Mouse (Mus musculus) R1 (cell line): ENCODE data around the gene Cux2.

Experiments
- DNase-seq: peaks from one replicate; pipeline ENCODE4 v3.0.0-alpha.2; 2018; ENCODE audit warnings: low read depth, low spot score

Cux2 gene

GRCm38 (mm10) chr5:121838341-121839127, 211.4 kb downstream of the Cux2 start:
- DNase-seq: peak; percentile 83

GRCm38 (mm10) chr5:121837441-121838340, 212.2 kb downstream of the Cux2 start, which contains the start of gene Sh2b3:
Gene Sh2b3 (minus strand): TSS chr5:121837646.
- DNase-seq: peak; percentile 94

GRCm38 (mm10) chr5:121836692-121837415, 213.0 kb downstream of the Cux2 start:
- DNase-seq: peak; percentile 95

GRCm38 (mm10) chr5:121835949-121836691, 213.8 kb downstream of the Cux2 start:
- no peak for DNase-seq

- DNase-seq: no peak
These were observed 214.7 kb downstream of the Cux2 start for GRCm38 (mm10) chr5:121834991-121835747.

DNA sequence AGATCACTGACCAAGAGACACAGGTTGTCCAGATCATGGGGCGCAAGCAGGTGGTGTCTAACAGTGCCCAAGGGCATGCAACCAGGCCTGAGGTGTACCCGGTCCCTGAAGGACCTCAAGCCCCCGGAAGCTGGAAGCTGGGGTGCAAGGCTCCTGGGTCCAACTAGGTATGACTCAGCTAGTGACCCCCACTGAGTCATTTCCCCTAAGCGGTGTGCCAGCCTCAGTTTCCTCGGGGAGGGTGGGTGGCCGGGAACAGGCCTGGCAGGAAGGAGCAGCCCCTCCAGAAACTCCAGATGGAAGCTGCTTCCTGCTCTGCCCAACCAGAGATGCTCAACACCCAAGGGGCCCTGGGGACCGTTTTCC, 215.7 kb downstream of the Cux2 start:
- DNase-seq: no peak

- no peak for DNase-seq
These were observed 216.2 kb downstream of the Cux2 start for GRCm38 (mm10) chr5:121833572-121834240.

GRCm38 (mm10) chr5:121833159-121833558, 216.7 kb downstream of the Cux2 start:
- no peak for DNase-seq

- no peak for DNase-seq
These were observed 217.3 kb downstream of the Cux2 start for GRCm38 (mm10) chr5:121832376-121833155.

DNA sequence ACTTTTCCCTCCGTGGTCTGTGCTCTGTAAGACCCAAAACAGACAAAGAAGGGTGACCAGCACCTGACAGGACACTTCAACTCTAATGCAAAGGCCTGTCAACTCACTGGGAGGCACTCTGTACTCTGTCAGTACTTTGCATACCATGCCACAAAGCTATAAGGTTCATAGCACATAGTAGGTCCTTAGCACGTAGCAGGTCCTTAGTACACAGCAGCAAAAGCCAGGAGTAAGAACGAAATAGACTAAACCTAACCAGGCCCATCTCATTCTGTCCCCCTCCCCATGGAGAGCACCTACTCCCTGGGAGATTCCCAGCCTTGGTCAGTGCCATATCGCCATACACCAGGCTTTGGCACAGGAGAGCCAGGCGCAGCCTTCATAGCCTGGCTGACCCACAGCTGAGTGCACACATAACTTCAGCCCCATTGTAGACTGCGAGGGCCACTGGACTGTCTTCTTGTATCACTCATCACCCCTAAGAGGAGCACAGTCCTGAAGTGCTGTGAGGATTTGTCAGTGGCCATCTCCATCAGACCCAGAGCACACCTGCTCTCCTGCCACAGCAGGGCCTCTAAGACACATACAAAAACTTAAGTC, 218.8 kb downstream of the Cux2 start:
- no peak for DNase-seq

DNA sequence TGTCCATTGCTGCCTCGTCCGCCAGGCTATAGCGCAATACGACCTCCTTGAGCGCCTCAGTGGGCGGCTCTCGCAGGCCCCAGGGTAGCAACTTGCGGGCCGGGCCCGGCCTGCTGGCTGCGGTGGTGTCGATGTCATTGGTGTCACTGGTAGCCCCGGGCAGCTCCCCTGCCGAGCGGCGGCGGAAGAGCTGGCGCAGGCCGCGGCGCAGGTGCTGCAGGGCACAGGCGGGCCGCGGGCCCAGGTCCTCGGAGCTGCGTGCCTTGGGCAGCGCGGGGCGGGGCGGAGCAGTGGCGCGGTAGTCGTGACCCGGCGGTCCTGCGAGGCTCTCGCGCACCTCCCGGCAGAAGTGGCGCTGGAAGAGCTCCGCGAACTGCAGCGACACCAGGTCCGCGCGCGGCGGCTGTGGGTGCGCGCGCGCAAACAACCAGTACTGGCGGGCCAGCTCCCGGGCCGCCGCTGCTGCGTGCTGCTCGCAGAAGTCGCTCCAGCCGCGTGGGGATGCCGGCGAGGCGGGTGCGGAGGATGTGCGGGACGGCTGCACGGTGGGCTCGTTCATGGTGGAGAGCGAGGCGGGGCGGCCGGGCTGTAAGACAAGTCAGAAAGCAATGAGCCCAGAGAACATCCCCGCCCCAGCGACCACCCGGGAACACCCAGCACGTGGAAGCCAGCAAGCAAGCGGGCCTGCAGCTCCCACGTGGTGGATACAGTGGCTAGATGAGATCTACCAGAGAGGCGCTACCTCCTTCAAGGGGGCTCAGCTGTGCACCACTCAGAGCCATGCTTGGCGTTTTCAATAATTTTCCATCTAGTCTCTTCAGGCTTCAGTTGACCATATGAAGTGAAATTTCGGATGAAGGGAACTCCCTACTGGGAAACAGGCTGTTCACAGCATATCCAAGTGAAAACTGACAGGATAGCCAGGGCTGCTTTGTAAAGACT, 221.1 kb downstream of the Cux2 start:
- peak; percentile 77 for DNase-seq

DNA sequence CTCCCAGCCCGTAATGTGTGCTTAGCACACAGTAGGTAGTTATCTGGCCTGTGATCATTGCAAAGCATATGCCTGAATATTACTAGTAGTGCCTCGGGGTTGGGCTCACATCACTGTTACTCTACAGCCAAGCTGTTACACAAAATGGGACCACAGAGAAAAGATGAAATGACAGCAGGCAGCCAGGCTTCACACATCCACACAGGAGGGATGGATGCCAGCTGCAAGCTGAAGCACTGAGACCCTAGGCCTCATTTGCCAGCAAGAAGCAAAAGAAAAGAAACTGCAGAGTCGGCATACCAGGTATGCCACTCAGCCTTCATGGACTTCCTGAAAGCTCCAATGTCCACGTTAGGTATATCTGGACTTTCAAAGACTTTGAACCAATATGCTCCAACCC, 222.0 kb downstream of the Cux2 start:
- no peak for DNase-seq

DNA sequence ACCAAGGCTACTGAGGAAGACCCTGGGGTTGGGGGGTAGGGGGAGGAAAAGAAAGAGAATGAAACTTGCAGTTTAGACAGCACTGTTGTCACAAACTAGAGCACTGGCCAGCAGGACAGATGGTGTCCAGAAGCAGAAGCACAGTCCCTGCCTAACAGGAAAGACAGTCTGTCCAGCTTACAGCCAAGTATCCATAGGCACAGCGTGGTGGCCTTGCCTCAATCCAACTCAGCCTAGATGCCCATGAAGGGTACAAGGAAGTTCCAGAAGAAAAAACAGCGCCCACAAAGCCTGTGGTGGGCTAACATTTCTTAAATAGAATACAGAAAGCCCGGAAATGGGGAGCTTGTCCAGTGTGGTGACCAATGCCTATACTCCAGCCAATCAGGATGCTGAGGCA, 224.3 kb downstream of the Cux2 start:
- no peak for DNase-seq

GRCm38 (mm10) chr5:121824121-121824520, 225.8 kb downstream of the Cux2 start:
- DNase-seq: no peak

DNA sequence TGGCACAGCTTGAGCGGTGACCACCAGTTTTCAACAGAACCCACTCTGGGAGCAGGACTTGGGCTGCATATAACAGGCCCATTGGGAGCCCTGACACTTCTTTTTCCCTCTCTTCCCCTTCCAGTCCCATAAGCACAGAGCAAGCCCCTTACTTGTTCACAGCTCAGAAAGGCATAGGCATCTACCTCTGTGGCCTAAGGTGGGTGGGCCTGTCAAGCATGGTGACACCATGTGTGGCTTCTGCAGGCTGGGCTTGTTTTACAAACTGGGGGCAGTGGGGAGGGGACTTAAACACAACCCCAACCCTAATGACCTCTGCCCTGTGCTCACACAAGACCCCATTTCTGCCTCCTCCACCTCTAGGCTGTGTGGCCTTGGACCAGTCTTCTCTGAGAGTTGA, 226.2 kb downstream of the Cux2 start:
- DNase-seq: no peak

GRCm38 (mm10) chr5:121822786-121823505, 227.0 kb downstream of the Cux2 start:
- no peak for DNase-seq

DNA sequence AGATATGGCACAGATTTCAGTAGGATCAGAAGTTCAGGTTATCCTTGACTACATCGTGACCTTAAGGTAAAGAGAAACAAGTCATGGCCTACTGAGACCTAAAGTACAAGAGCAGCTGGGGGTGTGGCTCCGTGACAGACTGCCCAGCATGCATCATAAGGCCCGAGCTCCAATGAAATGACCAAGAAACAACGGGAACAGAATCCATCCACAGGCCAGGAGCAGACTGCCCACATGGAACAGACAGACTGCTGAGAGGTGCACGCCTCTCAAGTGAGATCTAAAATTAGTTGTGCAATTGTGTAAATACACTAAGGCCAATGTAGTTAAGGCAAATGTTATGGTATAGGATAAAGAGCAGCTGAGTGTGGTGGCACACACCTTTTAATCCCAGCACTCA, 228.3 kb downstream of the Cux2 start:
- DNase-seq: no peak
